Mouse (Mus musculus): ENCODE data around the gene Yod1. TPM values are rescaled to one million over a fixed set of nuclear protein-coding genes. Genes with fewer than 3 reads are reported as not detected.

Yod1 gene
- polyA plus RNA-seq, 1 experiment from 2014 or later: 19.3 TPM

GRCm38 (mm10) chr1:130715561-130716217 is 1.4 kb upstream of the Yod1 start, which contains the start of gene Gm29427:
Gm29427 (minus strand) TSS chr1:130715799.
- Histone ChIP-seq H3K4me3 (peak within 1 kb of the TSS; percentile 92), H3K4me1 (peaks cover 25% of the 10 kb centered on the region), H3K9ac (replicated peaks) (peak within 1 kb of the TSS; percentile 96), H3K27ac (replicated peaks) (peak within 1 kb of the TSS; percentile 90), H3K9me3 (no peaks in the 10 kb centered on the region), H3K4me2 (replicated peaks) (peak within 1 kb of the TSS; percentile 87), H3K36me3 (peaks cover 6% of the 10 kb centered on the region; the same call in 1 of the 2 replicates), H3K27me3 (no peaks in the 10 kb centered on the region)
- peak; percentile 93 for ATAC-seq (replicated peaks)
- WGBS: under 1% methylated on average over 38 of the region's 38 CpGs

- Histone ChIP-seq H3K36me3 (peaks cover 6% of the 10 kb centered on the region; the same call in 1 of the 2 replicates), H3K4me2 (replicated peaks) (peak overlapping the region; percentile 87), H3K27ac (replicated peaks) (peak overlapping the region; percentile 90), H3K9me3 (no peaks in the 10 kb centered on the region), H3K4me1 (peaks cover 29% of the 10 kb centered on the region), H3K27me3 (no peaks in the 10 kb centered on the region), H3K4me3 (peak overlapping the region; percentile 92), H3K9ac (replicated peaks) (peak overlapping the region; percentile 96)
- ATAC-seq (replicated peaks): no peak
- WGBS: 0% methylated on average over 3 of the region's 3 CpGs
Observed at GRCm38 (mm10) chr1:130716218-130716512, 962 bp upstream of the Yod1 start.

- H3K4me3 ChIP-seq: peak overlapping the region; percentile 92
- peaks cover 6% of the 10 kb centered on the region; the same call in 1 of the 2 replicates for H3K36me3 ChIP-seq
- under 1% methylated on average over 42 of the region's 42 CpGs for WGBS
- peaks cover 29% of the 10 kb centered on the region for H3K4me1 ChIP-seq
- H3K4me2 ChIP-seq (replicated peaks): peak overlapping the region; percentile 87
- peak; percentile 5; the same call in 1 of the 2 replicates for ATAC-seq (replicated peaks)
- H3K9ac ChIP-seq (replicated peaks): peak overlapping the region; percentile 96
- H3K27ac ChIP-seq (replicated peaks): peak overlapping the region; percentile 90
- no peaks in the 10 kb centered on the region for H3K9me3 ChIP-seq
- H3K27me3 ChIP-seq: no peaks in the 10 kb centered on the region
Observed at GRCm38 (mm10) chr1:130716513-130717290, 425 bp upstream of the Yod1 start.

GRCm38 (mm10) chr1:130724206-130724605 is 7.1 kb downstream of the Yod1 start:
- no peak for ATAC-seq (replicated peaks)
- H3K27me3 ChIP-seq: no peaks in the 10 kb centered on the region
- H3K27ac ChIP-seq (replicated peaks): no peak overlapping the region
- no peaks in the 10 kb centered on the region for H3K9me3 ChIP-seq
- no peak overlapping the region for H3K9ac ChIP-seq (replicated peaks)
- H3K36me3 ChIP-seq: peaks cover 1% of the 10 kb centered on the region; the same call in 1 of the 2 replicates
- H3K4me3 ChIP-seq: no peak overlapping the region
- no peak overlapping the region for H3K4me2 ChIP-seq (replicated peaks)
- WGBS: 92% methylated on average over 5 of the region's 5 CpGs
- peaks cover 8% of the 10 kb centered on the region for H3K4me1 ChIP-seq

GRCm38 (mm10) chr1:130726396-130726795 is 9.3 kb downstream of the Yod1 start:
- no peak for ATAC-seq (replicated peaks)
- H3K4me2 ChIP-seq (replicated peaks): no peak overlapping the region
- no peaks in the 10 kb centered on the region for H3K27me3 ChIP-seq
- H3K4me1 ChIP-seq: no peaks in the 10 kb centered on the region
- H3K36me3 ChIP-seq: no peaks in the 10 kb centered on the region
- H3K9me3 ChIP-seq: no peaks in the 10 kb centered on the region
- WGBS: 68% methylated on average over 2 of the region's 2 CpGs
- no peak overlapping the region for H3K9ac ChIP-seq (replicated peaks)
- H3K4me3 ChIP-seq: no peak overlapping the region
- no peak overlapping the region for H3K27ac ChIP-seq (replicated peaks)

- H3K4me3 ChIP-seq: no peak overlapping the region
- H3K4me2 ChIP-seq (replicated peaks): no peak overlapping the region
- no peak overlapping the region for H3K27ac ChIP-seq (replicated peaks)
- no peaks in the 10 kb centered on the region for H3K36me3 ChIP-seq
- no peaks in the 10 kb centered on the region for H3K27me3 ChIP-seq
- H3K9ac ChIP-seq (replicated peaks): no peak overlapping the region
- no peak for ATAC-seq (replicated peaks)
- 74% methylated on average over 1 of the region's 1 CpGs for WGBS
- H3K4me1 ChIP-seq: no peaks in the 10 kb centered on the region
- no peaks in the 10 kb centered on the region for H3K9me3 ChIP-seq
Observed at GRCm38 (mm10) chr1:130728070-130728469, 10.9 kb downstream of the Yod1 start.

GRCm38 (mm10) chr1:130728708-130729107 is 11.6 kb downstream of the Yod1 start:
- Histone ChIP-seq H3K4me2 (replicated peaks) (no peak overlapping the region), H3K9me3 (no peaks in the 10 kb centered on the region), H3K27ac (replicated peaks) (no peak overlapping the region), H3K4me1 (no peaks in the 10 kb centered on the region), H3K9ac (replicated peaks) (no peak overlapping the region), H3K4me3 (no peak overlapping the region), H3K27me3 (no peaks in the 10 kb centered on the region), H3K36me3 (no peaks in the 10 kb centered on the region)
- 77% methylated on average over 3 of the region's 3 CpGs for WGBS
- ATAC-seq (replicated peaks): no peak

GRCm38 (mm10) chr1:130729153-130729552 is 12.0 kb downstream of the Yod1 start, which contains the start of gene Pfkfb2:
Pfkfb2 (minus strand) TSS chr1:130729253.
- Histone ChIP-seq H3K4me3 (no peak within 1 kb of the TSS), H3K9me3 (no peaks in the 10 kb centered on the region), H3K36me3 (no peaks in the 10 kb centered on the region), H3K4me2 (replicated peaks) (no peak within 1 kb of the TSS), H3K27me3 (no peaks in the 10 kb centered on the region), H3K4me1 (no peaks in the 10 kb centered on the region), H3K27ac (replicated peaks) (no peak within 1 kb of the TSS), H3K9ac (replicated peaks) (no peak within 1 kb of the TSS)
- 88% methylated on average over 2 of the region's 2 CpGs for WGBS
- no peak for ATAC-seq (replicated peaks)

GRCm38 (mm10) chr1:130731741-130732337 is 14.7 kb downstream of the Yod1 start, which contains the start of gene AA986860:
AA986860 (plus strand) TSS chr1:130731976.
- H3K36me3 ChIP-seq: no peaks in the 10 kb centered on the region
- no peak within 1 kb of the TSS for H3K4me2 ChIP-seq (replicated peaks)
- no peaks in the 10 kb centered on the region for H3K27me3 ChIP-seq
- no peaks in the 10 kb centered on the region for H3K9me3 ChIP-seq
- H3K27ac ChIP-seq (replicated peaks): no peak within 1 kb of the TSS
- peak; percentile 41; the same call in 1 of the 2 replicates for ATAC-seq (replicated peaks)
- no peaks in the 10 kb centered on the region for H3K4me1 ChIP-seq
- 4% methylated on average over 10 of the region's 10 CpGs for WGBS
- H3K9ac ChIP-seq (replicated peaks): no peak within 1 kb of the TSS
- H3K4me3 ChIP-seq: no peak within 1 kb of the TSS

- Histone ChIP-seq H3K9ac (replicated peaks) (no peak overlapping the region), H3K27me3 (no peaks in the 10 kb centered on the region), H3K36me3 (no peaks in the 10 kb centered on the region), H3K27ac (replicated peaks) (no peak overlapping the region), H3K4me3 (no peak overlapping the region), H3K4me2 (replicated peaks) (no peak overlapping the region), H3K9me3 (no peaks in the 10 kb centered on the region), H3K4me1 (no peaks in the 10 kb centered on the region)
- no peak for ATAC-seq (replicated peaks)
- WGBS: 92% methylated on average over 13 of the region's 13 CpGs
Observed at GRCm38 (mm10) chr1:130732706-130733658, 15.9 kb downstream of the Yod1 start.

- no peak for ATAC-seq (replicated peaks)
- H3K4me3 ChIP-seq: no peak overlapping the region
- WGBS: 96% methylated on average over 4 of the region's 4 CpGs
Observed at GRCm38 (mm10) chr1:130733671-130734070, 16.5 kb downstream of the Yod1 start.

More at GRCm38 (mm10) chr1:130733671-130734070, 16.5 kb downstream of the Yod1 start:
- H3K4me1 ChIP-seq: no peaks in the 10 kb centered on the region
- H3K27ac ChIP-seq (replicated peaks): no peak overlapping the region
- no peaks in the 10 kb centered on the region for H3K27me3 ChIP-seq
- H3K9me3 ChIP-seq: no peaks in the 10 kb centered on the region
- no peak overlapping the region for H3K4me2 ChIP-seq (replicated peaks)
- H3K36me3 ChIP-seq: no peaks in the 10 kb centered on the region
- no peak overlapping the region for H3K9ac ChIP-seq (replicated peaks)

Data from forebrain, embryonic 15.5 days (tissue).